Mouse (Mus musculus) frontal cortex, postnatal 25 days (tissue): ENCODE results near the gene Ednra.

Experiments used
- DNase-seq, 2 experiments: peaks; one replicate each; pipeline ENCODE4 v3.0.0; 2022; ENCODE audit warnings: low spot score in 2 of 2

Ednra gene

GRCm38 (mm10) chr8:77650646-77651190 is 73.5 kb downstream of the Ednra start:
- no peak for DNase-seq

DNA sequence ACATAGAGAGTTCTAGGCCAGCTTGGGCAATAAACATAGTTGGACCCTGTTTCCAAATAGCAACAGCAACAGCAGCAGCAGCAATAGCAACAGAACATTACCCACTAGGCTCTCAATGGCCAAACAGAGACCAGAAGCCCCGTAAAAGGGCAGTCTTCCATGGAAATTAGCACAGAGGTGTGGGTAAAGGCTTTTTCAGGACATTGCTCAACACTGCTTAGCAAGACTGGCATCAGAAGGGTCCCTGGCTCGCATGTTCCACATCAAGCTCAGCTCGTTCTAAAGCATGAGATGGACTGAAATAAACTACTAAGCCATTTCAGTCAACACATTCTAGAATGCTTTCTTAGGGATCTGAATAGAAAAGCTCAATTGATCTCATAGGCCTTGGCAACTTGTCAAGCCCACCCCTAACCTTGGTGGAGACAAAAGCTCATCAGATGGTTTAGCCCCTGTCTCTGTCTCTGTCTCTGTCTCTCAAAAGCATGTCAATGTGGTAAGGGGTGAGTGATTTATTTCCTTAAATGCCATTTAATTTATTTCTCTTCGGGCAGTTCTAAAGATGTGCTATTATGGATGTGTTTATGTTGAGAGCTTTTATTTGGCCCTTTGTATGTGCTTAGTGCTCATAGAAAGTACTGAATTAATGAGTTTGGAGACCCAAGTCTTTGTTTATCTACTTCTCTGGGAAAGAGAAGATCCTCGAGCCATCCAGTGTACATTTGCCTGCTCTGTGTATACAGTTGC is 84.0 kb downstream of the Ednra start:
- no peak for DNase-seq

DNA sequence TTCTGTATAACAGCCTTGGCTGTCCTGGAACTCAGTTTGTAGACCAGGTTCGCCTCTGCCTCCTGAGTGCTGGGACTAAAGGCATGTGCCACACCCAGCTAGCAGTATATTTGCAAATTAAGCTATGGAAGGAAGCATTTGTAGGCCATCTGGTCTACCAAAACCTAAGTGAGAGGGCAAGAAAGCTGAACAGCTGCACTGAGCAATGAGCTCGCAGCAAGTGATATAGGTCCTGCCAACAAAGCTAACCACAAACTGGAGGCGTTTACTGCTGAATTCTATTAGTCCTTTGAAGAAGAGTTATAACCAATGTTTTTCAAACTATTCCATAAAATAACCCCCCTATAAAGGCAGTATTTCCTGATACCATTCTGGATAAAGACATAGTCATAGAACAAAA is 86.7 kb downstream of the Ednra start:
- DNase-seq, result no peak

DNA sequence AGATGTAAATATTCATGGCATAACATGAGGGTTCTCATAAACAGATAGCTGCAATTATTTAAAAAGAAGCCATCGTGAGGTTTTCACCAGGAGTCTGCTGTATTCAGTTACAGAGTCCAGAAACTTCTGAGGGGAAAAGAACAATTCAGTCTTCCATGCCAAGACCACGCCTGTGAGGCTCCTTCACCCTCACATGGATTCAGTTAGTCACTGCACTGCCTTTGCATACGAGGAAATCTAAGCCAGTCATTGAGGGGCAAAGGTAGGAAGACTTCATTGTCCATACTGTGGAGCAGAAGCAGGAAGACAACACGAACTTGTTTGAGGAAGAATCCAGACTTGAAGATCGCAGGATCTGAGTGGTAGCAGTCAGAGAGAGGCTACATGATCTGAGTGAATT is 90.2 kb downstream of the Ednra start:
- no peak for DNase-seq

DNA sequence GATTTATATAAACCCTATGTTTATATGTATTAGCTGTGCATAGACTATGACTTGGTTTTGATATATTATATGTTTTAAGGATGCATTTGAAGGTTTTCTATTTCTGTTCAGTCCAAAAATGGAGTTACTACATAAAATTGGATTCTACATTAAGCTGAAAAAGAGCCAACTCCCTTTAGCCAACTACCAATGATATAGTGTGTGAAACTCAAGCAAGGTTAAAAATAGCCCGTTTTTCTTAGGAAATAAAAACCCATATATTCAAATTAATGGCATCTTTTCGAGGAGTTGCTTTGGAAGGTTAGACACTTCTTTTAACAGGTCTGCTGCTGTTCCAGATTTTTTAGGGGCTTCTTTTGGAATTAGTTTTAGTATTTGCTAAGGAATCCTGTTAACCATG is 91.1 kb downstream of the Ednra start:
- no peak for DNase-seq

GRCm38 (mm10) chr8:77630691-77631090 is 93.6 kb downstream of the Ednra start:
- DNase-seq, result no peak

DNA sequence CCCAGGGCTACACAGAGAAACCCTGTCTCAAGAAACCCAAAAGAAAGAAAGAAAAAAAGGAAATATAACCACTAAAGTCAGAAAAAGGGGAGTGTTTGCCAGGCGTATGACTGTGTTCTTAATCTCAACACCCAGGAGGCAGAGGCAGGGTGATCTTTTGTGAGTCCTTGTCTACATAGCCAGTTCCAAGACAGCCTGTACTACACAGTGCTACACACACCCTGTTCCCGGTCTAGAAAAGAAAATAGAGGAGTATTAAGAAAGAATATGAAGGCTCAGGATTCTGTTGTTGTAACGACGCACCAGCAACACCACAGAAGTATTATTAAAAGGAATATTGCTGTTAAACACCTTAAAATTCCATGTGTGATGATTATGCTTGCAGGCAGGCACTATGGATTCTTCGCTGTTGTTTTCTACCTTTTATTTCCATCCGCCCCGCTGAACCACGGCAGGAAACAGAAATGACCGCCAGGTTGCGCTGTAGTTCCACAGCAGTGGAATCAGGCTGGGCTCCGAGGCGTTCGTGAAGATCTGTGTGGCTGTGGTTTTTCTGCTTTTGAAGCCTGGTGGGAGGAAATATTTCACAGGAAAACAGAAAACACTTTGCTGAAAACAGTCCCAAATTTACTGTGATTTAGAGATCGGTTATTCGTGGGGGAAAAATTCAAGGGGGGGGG is 94.3 kb downstream of the Ednra start:
- peak; percentile 77 to 78 for DNase-seq

DNA sequence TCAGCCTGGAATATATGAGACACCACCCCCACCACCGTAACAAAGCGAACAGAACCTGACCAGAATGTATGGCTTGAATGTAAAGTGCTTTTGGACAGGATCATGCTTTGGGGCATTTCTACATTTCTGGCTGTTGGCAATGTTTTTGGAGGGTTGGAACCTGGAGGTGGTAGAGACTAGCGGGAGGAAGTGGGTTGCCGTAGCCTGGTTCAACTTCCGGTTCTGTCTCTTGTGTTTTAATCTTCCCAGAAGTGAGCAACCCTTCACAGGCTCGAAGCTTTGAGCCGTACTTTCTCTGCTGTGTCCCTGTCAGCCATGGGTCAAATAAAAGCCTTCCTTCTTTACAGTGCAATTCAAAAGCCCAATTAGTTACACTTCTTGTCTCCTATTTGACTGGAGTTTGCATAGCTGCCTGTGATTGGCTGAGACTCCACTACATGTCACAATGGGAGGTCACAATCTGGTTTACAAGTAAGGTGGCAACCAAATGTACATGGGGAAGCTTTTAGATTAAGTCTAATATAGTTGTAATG is 100.5 kb downstream of the Ednra start:
- no peak for DNase-seq

DNA sequence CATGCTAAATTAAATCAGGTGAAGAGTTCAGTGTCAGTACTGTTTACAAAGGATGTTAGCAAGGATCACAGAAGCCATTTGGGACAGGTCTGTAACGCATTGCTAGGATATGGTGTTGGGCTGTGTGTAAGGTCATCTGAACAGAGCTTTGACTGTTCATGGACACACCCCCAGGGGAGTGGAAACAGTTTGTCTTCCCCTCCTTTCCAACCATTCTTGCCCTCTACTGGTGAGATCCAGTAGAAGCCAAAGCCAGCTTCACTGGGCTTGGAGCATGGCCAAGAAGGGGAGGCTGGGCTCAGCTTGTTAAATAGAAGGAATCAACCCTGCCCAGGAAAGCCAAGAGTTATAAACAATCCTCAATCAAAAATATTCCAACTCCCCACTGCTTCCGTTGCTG is 106.3 kb downstream of the Ednra start:
- no peak for DNase-seq
